Mouse (Mus musculus): ENCODE measurements around the gene Ctsk.

- TF ChIP-seq CTCF (conservative IDR thresholded peaks at IDR 0.05; ENCODE audit: low read length), result no peak
- TF ChIP-seq NANOG (IDR thresholded peaks at IDR 0.05; ENCODE audit: borderline replicate concordance, low read length), result no peak
These were observed 10.3 kb downstream of the Ctsk start for GRCm38 (mm10) chr3:95509348-95509747.
